Mouse (Mus musculus) CH12.LX (cell line): ENCODE results near the gene Mterf4. TPM values are rescaled to one million over a fixed set of nuclear protein-coding genes. Genes with fewer than 3 reads are reported as not detected.

Experiments
- DNase-seq: peaks from one replicate; pipeline ENCODE4 v3.0.0-alpha.2; 2013; ENCODE audit errors: extremely low read depth
- H3K27ac ChIP-seq: 2 replicates; pipeline ENCODE4 v1.5.1; 2012; ENCODE audit warnings: low read depth, mild to moderate bottlenecking, control low read depth, moderate library complexity; ENCODE audit not compliant: insufficient read depth
- H3K27me3 ChIP-seq: replicated peaks from 2 replicates; pipeline ENCODE3; 2012; ENCODE audit warnings: inconsistent platforms
- H3K36me3 ChIP-seq, 2 experiments: replicated peaks in 1 of 2; 2 replicates each; pipeline versions ENCODE3 to v1.6.1; 2012; ENCODE audit warnings: inconsistent platforms in 1 of 2, low read length in 1 of 2, mild to moderate bottlenecking in 1 of 2, mixed read lengths in 1 of 2, moderate library complexity in 1 of 2; ENCODE audit not compliant: control insufficient read depth in 1 of 2, insufficient read depth in 1 of 2
- H3K4me1 ChIP-seq, 2 experiments: 2 replicates each; pipeline ENCODE4 v1.6.1; 2012; ENCODE audit warnings: inconsistent platforms in 1 of 2, moderate library complexity in 1 of 2; ENCODE audit not compliant: insufficient read depth in 2 of 2, control insufficient read depth in 1 of 2
- H3K4me2 ChIP-seq: 2 replicates; pipeline ENCODE4 v1.6.1; 2012; ENCODE audit warnings: low read depth, mild to moderate bottlenecking, control low read depth; ENCODE audit not compliant: poor library complexity, insufficient read depth, severe bottlenecking
- H3K4me3 ChIP-seq, 3 experiments: fragments of 150-350 bp in 1 of 3; sonication (generic) in 1 of 3; replicated peaks in 1 of 3; 2 replicates each; pipeline versions ENCODE3 to v1.5.1; 2011 to 2012; ENCODE audit warnings: low read depth in 2 of 3, low read length in 2 of 3, mild to moderate bottlenecking in 2 of 3, moderate library complexity in 2 of 3, control low read depth in 1 of 3, improper control_type of control experiment in 1 of 3, inconsistent platforms in 1 of 3, mixed read lengths in 1 of 3; ENCODE audit not compliant: poor library complexity in 1 of 3
- H3K79me2 ChIP-seq: replicated peaks from 2 replicates; pipeline ENCODE4 v1.6.1; 2012; ENCODE audit warnings: mild to moderate bottlenecking, moderate library complexity; ENCODE audit not compliant: control insufficient read depth, poor library complexity, insufficient read depth, severe bottlenecking; ENCODE audit errors: extremely low read depth
- H3K9ac ChIP-seq: 2 replicates; pipeline ENCODE4 v1.6.1; 2012; ENCODE audit warnings: low read depth, mild to moderate bottlenecking, control low read depth, moderate library complexity; ENCODE audit not compliant: insufficient read depth
- H3K9me3 ChIP-seq: replicated peaks from 2 replicates; pipeline ENCODE3; 2012; ENCODE audit warnings: low read length, inconsistent platforms, mixed read lengths
- BHLHE40 ChIP-seq: IDR thresholded peaks from 2 replicates; pipeline ENCODE4 v1.6.1; 2011; ENCODE audit warnings: mild to moderate bottlenecking, low read depth, low read length, improper control_type of control experiment
- CHD1 ChIP-seq: IDR thresholded peaks from 2 replicates; pipeline ENCODE4 v1.6.1; 2012; ENCODE audit warnings: low read depth, low read length, improper control_type of control experiment, inconsistent platforms
- CHD2 ChIP-seq: IDR thresholded peaks from 2 replicates; pipeline ENCODE4 v1.6.1; 2011; ENCODE audit warnings: low read length, improper control_type of control experiment
- E2F4 ChIP-seq: IDR thresholded peaks from 2 replicates; pipeline ENCODE4 v1.6.1; 2011; ENCODE audit warnings: low read depth, low read length, improper control_type of control experiment; ENCODE audit not compliant: insufficient replicate concordance
- ELF1 ChIP-seq: IDR thresholded peaks from 2 replicates; pipeline ENCODE4 v1.6.1; 2014; ENCODE audit warnings: low read depth, mild to moderate bottlenecking, inconsistent platforms, low read length, improper control_type of control experiment
- ETS1 ChIP-seq: conservative IDR thresholded peaks from 2 replicates; pipeline ENCODE4 v1.6.1; 2012; ENCODE audit warnings: low read depth, mild to moderate bottlenecking, inconsistent platforms, low read length, improper control_type of control experiment, moderate library complexity
- GABPA ChIP-seq: IDR thresholded peaks from 2 replicates; pipeline ENCODE4 v1.6.1; 2012; ENCODE audit warnings: low read depth, low read length, improper control_type of control experiment, inconsistent platforms; ENCODE audit not compliant: insufficient replicate concordance
- HCFC1 ChIP-seq: IDR thresholded peaks from 2 replicates; pipeline ENCODE4 v1.6.1; 2012; ENCODE audit warnings: low read depth, mild to moderate bottlenecking, inconsistent platforms, low read length, improper control_type of control experiment
- JUND ChIP-seq: conservative IDR thresholded peaks from 2 replicates; pipeline ENCODE4 v1.6.1; 2011; ENCODE audit warnings: low read depth, low read length, improper control_type of control experiment
- KAT2A ChIP-seq: IDR thresholded peaks from 2 replicates; pipeline ENCODE4 v1.6.1; 2012; ENCODE audit warnings: low read length, improper control_type of control experiment, inconsistent platforms; ENCODE audit not compliant: insufficient replicate concordance
- MAX ChIP-seq: IDR thresholded peaks from 2 replicates; pipeline ENCODE4 v1.6.1; 2011; ENCODE audit warnings: low read length, improper control_type of control experiment
- MAZ ChIP-seq: IDR thresholded peaks from 2 replicates; pipeline ENCODE4 v1.6.1; 2012; ENCODE audit warnings: low read depth, mild to moderate bottlenecking, inconsistent platforms, low read length, improper control_type of control experiment, moderate library complexity
- MEF2A ChIP-seq: IDR thresholded peaks from 2 replicates; pipeline ENCODE4 v1.6.1; 2014; ENCODE audit warnings: low read depth, mild to moderate bottlenecking, inconsistent platforms, low read length, improper control_type of control experiment, borderline replicate concordance
- MXI1 ChIP-seq: IDR thresholded peaks from 2 replicates; pipeline ENCODE4 v1.6.1; 2011; ENCODE audit warnings: mild to moderate bottlenecking, low read depth, low read length, improper control_type of control experiment
- MYC ChIP-seq: IDR thresholded peaks from 2 replicates; pipeline ENCODE4 v1.6.1; 2011; ENCODE audit warnings: low read depth, mild to moderate bottlenecking, improper control_type of control experiment, low read length
- NELFE ChIP-seq: IDR thresholded peaks from 2 replicates; pipeline ENCODE4 v1.6.1; 2011; ENCODE audit warnings: low read depth, low read length, improper control_type of control experiment
- NRF1 ChIP-seq: IDR thresholded peaks from 2 replicates; pipeline ENCODE4 v1.6.1; 2014; ENCODE audit warnings: low read depth, mild to moderate bottlenecking, inconsistent platforms, low read length, improper control_type of control experiment, moderate library complexity
- POLR2A ChIP-seq: IDR thresholded peaks from 2 replicates; pipeline ENCODE4 v1.6.1; 2011; ENCODE audit warnings: low read depth, mild to moderate bottlenecking, improper control_type of control experiment, low read length
- POLR2AphosphoS2 ChIP-seq: IDR thresholded peaks from 2 replicates; pipeline ENCODE4 v1.6.1; 2011; ENCODE audit warnings: low read depth, low read length, improper control_type of control experiment
- RAD21 ChIP-seq: IDR thresholded peaks from 2 replicates; pipeline ENCODE4 v1.6.1; 2011; ENCODE audit warnings: low read depth, mild to moderate bottlenecking, low read length, improper control_type of control experiment, moderate library complexity
- SIN3A ChIP-seq: IDR thresholded peaks from 2 replicates; pipeline ENCODE4 v1.6.1; 2012; ENCODE audit warnings: low read length, improper control_type of control experiment, inconsistent platforms
- SMC3 ChIP-seq: IDR thresholded peaks from 2 replicates; pipeline ENCODE4 v1.6.1; 2011; ENCODE audit warnings: low read depth, low read length, improper control_type of control experiment
- TBP ChIP-seq: conservative IDR thresholded peaks from 2 replicates; pipeline ENCODE4 v1.6.1; 2011; ENCODE audit warnings: low read depth, low read length, improper control_type of control experiment
- TCF12 ChIP-seq: IDR thresholded peaks from 2 replicates; pipeline ENCODE4 v1.6.1; 2014; ENCODE audit warnings: low read depth, mild to moderate bottlenecking, inconsistent platforms, low read length, improper control_type of control experiment
- USF1 ChIP-seq: IDR thresholded peaks from 2 replicates; pipeline ENCODE4 v1.6.1; 2014; ENCODE audit warnings: low read depth, mild to moderate bottlenecking, inconsistent platforms, low read length, improper control_type of control experiment
- USF2 ChIP-seq: conservative IDR thresholded peaks from 2 replicates; pipeline ENCODE4 v1.6.1; 2011; ENCODE audit warnings: low read depth, low read length, improper control_type of control experiment
- ZMIZ1 ChIP-seq: IDR thresholded peaks from 2 replicates; pipeline ENCODE4 v1.6.1; 2012; ENCODE audit warnings: low read depth, mild to moderate bottlenecking, inconsistent platforms, low read length, improper control_type of control experiment
- dilution Hi-C: fragments of 300-500 bp; cut with MboI; formaldehyde crosslinking; loops from 2 replicates; pipeline ENCODE4 v1.14.3; 2020; ENCODE audit warnings: low sequenced_read_pairs; ENCODE audit not compliant: extremely low pct_unique_long_range_greater_than_20kb, extremely low pct_ligation_motif_present
- in situ Hi-C: fragments of 300-500 bp; cut with MboI; formaldehyde crosslinking; loops from 3 replicates; pipeline ENCODE4 v1.14.3; 2019; ENCODE audit warnings: low sequenced_read_pairs, low pct_ligation_motif_present, low pct_unique_long_range_greater_than_20kb, mixed read lengths
- polyA plus RNA-seq: library from polyadenylated mRNA; unstranded; fragments of >175 nt; gene quantifications from 2 replicates; pipeline ENCODE4 v1.2.1, GENCODE M21; 2012; ENCODE audit warnings: low read depth; ENCODE audit not compliant: insufficient read length
- total RNA-seq, 2 experiments: library from RNA; depleted of rRNA; stranded (reverse); fragments of 300-350 nt in 1 of 2; fragments of >200 nt in 1 of 2; gene quantifications; 2 replicates each; pipeline ENCODE4 v1.2.3; 2012 to 2014

Mterf4 gene
- total and polyA plus RNA-seq, 3 experiments, result 25.6 to 40.0 (median 26.6) TPM

DNA sequence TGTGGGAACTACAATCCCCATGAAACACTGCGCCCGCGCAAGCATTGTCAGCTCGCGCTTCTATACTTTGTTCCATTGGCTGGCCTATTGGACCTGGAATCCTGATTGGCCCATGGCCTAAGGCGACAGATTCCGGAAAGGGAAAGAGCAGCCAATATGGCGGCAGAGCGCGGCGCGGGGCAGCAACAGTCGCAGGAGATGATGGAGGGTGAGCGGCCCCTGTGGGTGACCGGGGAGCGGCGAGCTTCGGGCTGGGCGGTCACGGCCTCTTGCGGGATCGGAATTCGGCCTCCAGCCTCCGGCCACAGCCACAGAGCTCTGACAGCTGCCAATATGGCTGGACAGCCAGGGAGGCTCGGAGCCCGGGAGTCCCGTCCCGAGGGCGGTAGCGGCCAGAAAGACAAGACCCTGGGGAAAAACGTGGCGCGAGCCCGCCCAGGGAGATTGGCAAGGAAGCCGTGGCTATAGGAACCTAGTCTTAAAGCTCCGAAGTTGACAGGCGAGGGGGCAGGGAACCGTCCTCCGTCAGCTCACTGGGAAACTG, 37.9 kb upstream of the Mterf4 start (continued):
- TF ChIP-seq E2F4 (0 out of 2 replicates have a peak, but pooled peaks have one; percentile 66), SIN3A (peak; percentile 83), MEF2A (peak; percentile 45; the same call in 1 of the 2 replicates), TCF12 (peak; percentile 96), MAX (peak; percentile 59; the same call in 1 of the 2 replicates), ELF1 (peak; percentile 93), ETS1 (no peak), USF1 (no peak), KAT2A (peak; percentile 97), CHD1 (peak; percentile 54), TBP (peak; percentile 80; the same call in 1 of the 2 replicates), BHLHE40 (no peak)

DNA sequence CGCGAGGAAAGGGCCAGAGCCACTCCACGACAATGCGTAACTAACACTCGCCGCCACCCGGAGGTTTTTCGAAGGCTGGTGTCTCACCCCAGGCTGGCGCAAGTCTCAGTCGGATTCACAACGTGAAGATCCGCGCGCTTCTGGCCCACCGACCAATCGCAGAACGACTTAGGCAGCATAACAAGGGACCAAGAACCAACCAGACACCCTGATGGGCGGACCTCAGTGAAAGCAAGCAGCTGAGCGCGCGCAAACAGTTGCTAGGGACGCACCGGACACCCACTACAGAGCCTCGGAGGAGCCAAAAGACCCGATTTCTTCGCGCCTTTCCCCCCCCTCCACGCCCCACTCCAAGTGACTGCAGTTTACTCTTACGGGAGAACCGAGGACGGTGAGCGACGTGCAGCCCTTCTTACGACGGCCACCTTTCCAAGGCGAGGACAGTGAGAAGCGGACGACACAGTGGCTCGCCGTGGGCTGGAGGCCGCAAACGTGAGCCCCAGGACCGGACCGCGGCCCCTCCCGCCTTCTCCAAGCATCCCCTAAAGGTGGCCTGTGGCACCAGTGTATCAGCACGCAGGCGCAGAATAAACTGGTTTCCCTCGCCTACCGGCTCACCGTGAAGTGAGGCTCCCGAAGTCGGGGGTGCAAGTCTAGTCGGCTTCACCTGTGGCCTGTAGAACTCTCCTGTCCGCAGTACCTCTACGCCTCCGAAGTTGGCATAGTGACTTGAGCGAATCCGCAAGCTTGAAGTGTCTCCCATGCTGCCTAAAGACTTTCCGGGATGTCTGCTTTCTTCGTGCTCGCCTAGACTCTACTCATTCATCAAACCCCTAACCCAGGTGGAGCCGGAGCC, 37.2 kb upstream of the Mterf4 start, which contains the start of the genes Ppp1r7 and Pask:
Ppp1r7 (plus strand) TSS at position 207 of the 856 bp plus-strand sequence.
Pask (minus strand) TSS at position 835 of the 856 bp plus-strand sequence.
- Histone ChIP-seq H3K9me3 (no peaks in the 10 kb centered on the region), H3K79me2 (peaks cover 25% of the 10 kb centered on the region), H3K36me3 (peaks cover 15 to 29% of the 10 kb centered on the region in 2 experiments), H3K4me2 (peak within 1 kb of the TSS; percentile 77), H3K27me3 (no peaks in the 10 kb centered on the region), H3K9ac (peak within 1 kb of the TSS; percentile 83), H3K4me3 (peak within 1 kb of the TSS; percentile 78 to 98 (median 87)), H3K4me1 (peaks cover 5 to 28% of the 10 kb centered on the region in 2 experiments), H3K27ac (no peak within 1 kb of the TSS; the same call in 1 of the 2 replicates)
- in situ Hi-C loops (no loop called here), dilution Hi-C loops (no loop called here)
- TF ChIP-seq JUND, result no peak
- TF ChIP-seq MXI1, result peak; percentile 95
- TF ChIP-seq MEF2A, result no peak
- TF ChIP-seq USF1, result no peak
- no peak for TF ChIP-seq CHD1
- TF ChIP-seq POLR2A, result peak; percentile 66
- TF ChIP-seq HCFC1, result peak; percentile 82
- no peak for TF ChIP-seq USF2
- peak; percentile 75 for TF ChIP-seq ELF1
- TF ChIP-seq GABPA, result no peak
- 0 out of 2 replicates have a peak, but pooled peaks have one; percentile 6 for TF ChIP-seq TBP
- peak; percentile 45; the same call in 1 of the 2 replicates for TF ChIP-seq CHD2
- no peak for TF ChIP-seq POLR2AphosphoS2
- TF ChIP-seq TCF12, result no peak
- peak; percentile 97 for TF ChIP-seq E2F4
- peak; percentile 81 for TF ChIP-seq MAX
- peak; percentile 80; the same call in 1 of the 2 replicates for TF ChIP-seq MAZ
- TF ChIP-seq KAT2A, result peak; percentile 78; the same call in 1 of the 2 replicates
- peak; percentile 75 for TF ChIP-seq NRF1
- TF ChIP-seq SMC3, result no peak
- TF ChIP-seq BHLHE40, result no peak
- 0 out of 2 replicates have a peak, but pooled peaks have one; percentile 45 for TF ChIP-seq NELFE
- peak; percentile 43; the same call in 1 of the 2 replicates for TF ChIP-seq ZMIZ1
- TF ChIP-seq MYC, result 0 out of 2 replicates have a peak, but pooled peaks have one; percentile 48
- peak; percentile 100 for TF ChIP-seq SIN3A
- no peak for TF ChIP-seq RAD21
- DNase-seq, result peak; percentile 97
